Mouse (Mus musculus): Measurements from ENCODE around the gene Fshr.

- TF ChIP-seq CTCF (IDR thresholded peaks at IDR 0.05; ENCODE audit: control insufficient read depth, insufficient read depth, low read length) (no peak), POLR2A (IDR thresholded peaks at IDR 0.05; ENCODE audit: borderline replicate concordance, control insufficient read depth, low read depth, low read length) (no peak)
Observed at GRCm38 (mm10) chr17:89008680-89009079, 191.8 kb downstream of the Fshr start.

Data from bone marrow, adult 2 months (tissue).